Mouse (Mus musculus) embryonic facial prominence, embryonic 15.5 days (tissue): ENCODE results near the gene Zfp963. TPM values are rescaled to one million over a fixed set of nuclear protein-coding genes. Genes with fewer than 3 reads are reported as not detected.

Experiments
- ATAC-seq: fragments of 200-750 bp; cut with Nextera tagmentation; 2 replicates; pipeline ENCODE4 v1.8.0; 2017; ENCODE audit warnings: low read depth, moderate TSS enrichment; ENCODE audit not compliant: insufficient number of reproducible peaks, low FRiP score, low TSS enrichment
- H3K27ac ChIP-seq: fragments of 300-500 bp; sonication (generic); replicated peaks from 2 replicates; pipeline ENCODE4 v1.5.1; 2015; ENCODE audit warnings: mild to moderate bottlenecking, inconsistent platforms
- H3K27me3 ChIP-seq: fragments of 300-500 bp; sonication (generic); 2 replicates; pipeline ENCODE4 v1.6.1; 2015; ENCODE audit warnings: inconsistent platforms
- H3K36me3 ChIP-seq: fragments of 300-500 bp; sonication (generic); 2 replicates; pipeline ENCODE4 v1.6.1; 2015; ENCODE audit warnings: mild to moderate bottlenecking, inconsistent platforms
- H3K4me1 ChIP-seq: fragments of 300-500 bp; sonication (generic); 2 replicates; pipeline ENCODE4 v1.6.1; 2015; ENCODE audit warnings: inconsistent platforms
- H3K4me2 ChIP-seq: fragments of 300-500 bp; sonication (generic); replicated peaks from 2 replicates; pipeline ENCODE4 v1.6.1; 2015; ENCODE audit warnings: mild to moderate bottlenecking, inconsistent platforms
- H3K4me3 ChIP-seq: fragments of 300-500 bp; sonication (generic); replicated peaks from 2 replicates; pipeline ENCODE4 v1.5.1; 2015; ENCODE audit warnings: mild to moderate bottlenecking, inconsistent platforms
- H3K9ac ChIP-seq: fragments of 300-500 bp; sonication (generic); 2 replicates; pipeline ENCODE4 v1.6.1; 2015; ENCODE audit warnings: inconsistent platforms
- H3K9me3 ChIP-seq: fragments of 300-500 bp; sonication (generic); replicated peaks from 2 replicates; pipeline ENCODE4 v1.6.1; 2016; ENCODE audit warnings: inconsistent platforms
- WGBS: fragments of 180-500 bp; shearing (Covaris S2); methylation state at CpG from one replicate; pipeline ENCODE4 v1.1.7; 2015; 5-methylcytosine and 5-hydroxymethylcytosine counted together
- polyA plus RNA-seq: library from polyadenylated mRNA; unstranded; fragments of >200 nt; fragmentation: Nextera tagmentation; extraction: Ambion mirVana; gene quantifications from 2 replicates; pipeline ENCODE4 v1.2.1, GENCODE M21; 2015

The Zfp963 gene
- polyA plus RNA-seq, 1 experiment from 2014 or later, result 7.0 TPM

DNA sequence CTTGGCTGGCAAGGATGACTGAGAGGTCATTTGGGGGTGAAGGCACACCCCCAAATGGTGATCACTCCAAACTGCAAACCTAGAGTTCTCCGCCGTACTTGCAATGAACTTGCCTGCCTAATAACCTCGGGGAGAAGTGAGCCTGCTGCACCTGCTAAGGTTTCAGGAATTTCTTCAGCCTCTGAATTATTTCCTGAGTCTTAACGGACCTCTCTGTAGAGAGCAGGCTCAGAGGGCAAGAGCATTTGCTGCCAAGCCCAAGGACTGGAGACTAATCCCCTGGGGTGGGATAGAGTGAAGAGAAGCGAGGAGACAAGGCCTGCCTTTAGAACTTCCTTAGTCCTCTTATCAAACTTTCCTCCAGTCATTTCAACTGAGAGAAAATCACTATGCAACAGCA, 40.0 kb upstream of the Zfp963 start:
- 58% methylated on average over 5 of the region's 5 CpGs for WGBS
- H3K4me1 ChIP-seq, result peaks cover 25% of the 10 kb centered on the region
- no peak overlapping the region for H3K9ac ChIP-seq
- no peaks in the 10 kb centered on the region for H3K27me3 ChIP-seq
- H3K27ac ChIP-seq, result peak overlapping the region; percentile 89; the same call in 1 of the 2 replicates
- peak overlapping the region; percentile 100; the same call in 1 of the 2 replicates for H3K4me3 ChIP-seq
- no peak overlapping the region for H3K4me2 ChIP-seq
- H3K36me3 ChIP-seq, result peaks cover 11% of the 10 kb centered on the region
- no peak for ATAC-seq
- no peaks in the 10 kb centered on the region for H3K9me3 ChIP-seq

DNA sequence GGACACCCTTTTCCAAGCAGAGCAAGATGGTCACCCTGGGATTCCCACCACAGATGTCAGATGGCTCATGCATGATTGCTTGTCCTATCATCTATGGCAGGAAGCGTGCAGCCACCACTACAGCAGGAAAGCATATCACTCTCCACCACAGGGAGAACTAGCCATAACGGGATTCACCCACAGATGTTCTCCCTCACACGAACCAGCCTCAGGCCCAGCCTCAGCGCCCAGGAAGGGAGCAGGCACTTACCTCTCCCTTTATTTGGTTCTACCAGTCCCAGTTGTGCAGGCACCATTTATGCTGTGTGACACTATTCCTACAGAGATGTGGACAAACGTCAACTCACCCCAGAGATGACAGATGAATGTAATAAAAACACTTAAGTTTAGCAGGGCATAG, 39.3 kb upstream of the Zfp963 start:
- no peak for ATAC-seq
- Histone ChIP-seq H3K9me3 (no peaks in the 10 kb centered on the region), H3K36me3 (peaks cover 5% of the 10 kb centered on the region; the same call in 1 of the 2 replicates), H3K4me1 (peaks cover 25% of the 10 kb centered on the region), H3K4me3 (no peak overlapping the region), H3K27me3 (no peaks in the 10 kb centered on the region), H3K4me2 (no peak overlapping the region), H3K27ac (no peak overlapping the region), H3K9ac (no peak overlapping the region)
- 89% methylated on average over 5 of the region's 5 CpGs for WGBS

DNA sequence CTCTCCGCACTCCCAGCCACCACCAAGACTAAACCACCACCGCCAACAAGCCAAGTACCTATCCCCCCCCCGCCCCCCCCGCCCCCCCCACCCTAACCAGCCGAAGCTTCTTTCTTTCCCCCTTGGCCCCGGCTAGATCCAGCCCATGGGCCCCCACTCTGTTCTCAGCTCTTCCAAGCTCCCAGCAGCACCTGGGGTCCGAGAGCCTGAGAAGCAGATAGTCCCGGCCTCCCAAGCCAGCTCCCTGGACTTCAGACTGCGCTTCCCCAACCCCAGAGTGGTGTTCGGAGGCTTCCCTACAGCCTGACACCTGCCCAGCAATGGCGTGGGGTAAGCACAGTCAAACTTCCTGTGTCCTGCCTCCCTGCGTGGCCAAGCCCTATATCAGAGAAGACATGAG, 27.3 kb upstream of the Zfp963 start:
- Histone ChIP-seq H3K9ac (no peak overlapping the region), H3K9me3 (no peaks in the 10 kb centered on the region), H3K4me2 (no peak overlapping the region), H3K36me3 (no peaks in the 10 kb centered on the region), H3K4me3 (no peak overlapping the region), H3K27ac (no peak overlapping the region), H3K4me1 (peaks cover 12% of the 10 kb centered on the region), H3K27me3 (no peaks in the 10 kb centered on the region)
- ATAC-seq, result no peak
- WGBS, result 67% methylated on average over 8 of the region's 12 CpGs

DNA sequence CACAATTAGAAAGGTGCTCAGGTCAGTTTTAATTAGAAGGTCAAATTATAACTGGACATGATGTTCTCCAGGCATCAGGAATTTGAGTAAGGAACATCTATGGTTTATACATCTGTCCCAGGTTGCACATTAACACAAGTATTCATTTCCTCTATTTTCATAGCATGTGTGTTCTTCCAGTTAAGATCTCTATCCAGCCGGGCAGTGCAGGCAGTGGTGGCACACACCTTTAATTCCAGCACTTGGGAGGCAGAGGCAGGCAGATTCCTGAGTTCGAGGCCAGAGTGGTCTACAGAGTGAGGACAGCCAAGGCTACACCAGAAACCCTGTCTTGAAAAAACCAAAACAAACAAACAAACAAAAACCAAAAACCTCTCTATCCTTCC, 25.4 kb upstream of the Zfp963 start:
- no peak for ATAC-seq
- Histone ChIP-seq H3K9me3 (no peaks in the 10 kb centered on the region), H3K4me1 (peaks cover 16% of the 10 kb centered on the region), H3K36me3 (peaks cover 4% of the 10 kb centered on the region; the same call in 1 of the 2 replicates), H3K27ac (peak overlapping the region; percentile 100; the same call in 1 of the 2 replicates), H3K27me3 (no peaks in the 10 kb centered on the region), H3K4me2 (peak overlapping the region; percentile 54; the same call in 1 of the 2 replicates), H3K9ac (no peak overlapping the region), H3K4me3 (peak overlapping the region; percentile 88)
- WGBS, result 49% methylated on average over 2 of the region's 2 CpGs

DNA sequence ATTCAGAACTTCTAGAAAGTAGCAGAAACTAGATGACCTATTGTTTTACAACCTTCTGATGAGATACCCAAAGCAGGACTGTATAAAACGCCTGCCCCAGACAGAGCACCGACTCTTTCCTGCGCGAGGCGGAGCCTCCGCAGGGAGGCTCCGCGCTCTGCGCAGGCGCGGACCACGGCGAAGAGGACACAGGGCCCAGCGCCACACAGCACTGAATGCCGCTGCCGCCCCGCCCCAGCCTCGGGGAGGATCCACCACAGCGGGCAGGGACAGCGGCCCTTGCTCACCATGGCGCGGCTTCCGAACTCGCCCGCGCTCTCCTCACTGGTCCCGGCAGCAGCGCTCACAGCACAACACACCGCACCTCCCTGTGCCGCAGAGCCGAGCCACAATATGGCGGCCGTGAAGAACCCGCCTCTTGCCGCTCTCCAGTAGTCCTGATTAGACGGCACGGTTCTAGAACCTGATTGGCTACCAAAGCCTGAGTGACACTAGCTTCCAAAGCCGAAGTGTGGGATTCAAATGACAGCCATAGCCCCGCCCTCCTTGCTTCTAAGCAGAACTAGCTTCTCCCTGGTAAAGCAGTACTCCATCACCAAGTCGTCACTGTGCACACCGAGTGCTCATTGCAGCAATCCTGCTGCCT, 24.9 kb upstream of the Zfp963 start, which contains the start of gene Gm20422:
Gene Gm20422, minus strand, starts transcription at position 384 of the 646 bp plus-strand sequence.
- under 1% methylated on average over 41 of the region's 41 CpGs for WGBS
- Histone ChIP-seq H3K27me3 (no peaks in the 10 kb centered on the region), H3K9me3 (no peaks in the 10 kb centered on the region), H3K4me2 (peak within 1 kb of the TSS; percentile 54), H3K36me3 (peaks cover 8% of the 10 kb centered on the region), H3K4me1 (peaks cover 16% of the 10 kb centered on the region), H3K27ac (peak within 1 kb of the TSS; percentile 100), H3K4me3 (peak within 1 kb of the TSS; percentile 88), H3K9ac (peak within 1 kb of the TSS; percentile 99)
- peak; percentile 99 for ATAC-seq

DNA sequence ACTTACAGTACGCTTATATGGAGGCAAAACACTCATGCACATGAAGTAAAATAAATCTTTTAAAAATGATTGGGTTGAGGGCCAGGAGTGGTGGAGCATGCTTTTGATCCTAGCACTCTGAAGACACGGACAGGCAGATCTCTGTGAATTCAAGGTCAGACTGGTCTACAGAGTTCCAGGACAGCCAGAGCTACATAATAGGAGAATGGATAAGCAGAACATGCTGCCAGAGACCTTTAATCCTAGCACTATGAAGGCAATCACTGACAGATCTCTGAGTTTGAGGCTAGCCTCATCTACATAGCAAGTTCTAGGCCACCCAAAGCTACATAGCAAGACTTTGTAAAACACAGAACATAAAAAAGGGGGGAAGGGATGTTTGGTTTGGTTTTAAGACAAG, 22.3 kb upstream of the Zfp963 start:
- WGBS, result 85% methylated on average over 2 of the region's 2 CpGs
- Histone ChIP-seq H3K27ac (no peak overlapping the region), H3K4me2 (no peak overlapping the region)

DNA sequence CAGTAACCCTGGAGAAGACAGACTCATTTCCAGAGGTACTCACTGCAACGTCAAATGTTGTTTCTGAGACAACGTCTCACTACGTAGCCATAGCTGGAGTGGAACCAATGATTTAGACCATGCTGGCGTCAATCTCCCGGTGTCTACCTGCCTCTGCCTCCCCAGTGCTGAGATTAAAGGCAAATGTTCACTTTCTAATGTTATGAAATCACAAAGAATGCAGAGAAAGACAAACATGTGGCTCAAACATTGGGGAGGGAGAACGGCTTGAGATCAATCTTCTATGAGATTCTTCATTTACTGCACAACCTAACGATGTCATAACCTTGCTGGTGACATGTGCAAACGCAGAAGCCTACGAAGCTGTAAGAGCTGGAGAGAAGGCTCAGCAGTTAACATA, 21.5 kb upstream of the Zfp963 start:
- H3K27me3 ChIP-seq, result no peaks in the 10 kb centered on the region
- 77% methylated on average over 9 of the region's 9 CpGs for WGBS
- H3K4me2 ChIP-seq, result no peak overlapping the region
- H3K9me3 ChIP-seq, result 0 out of 2 replicates have a peak, but pooled peaks cover 9% of the 10 kb centered on the region
- H3K27ac ChIP-seq, result no peak overlapping the region
- peaks cover 41% of the 10 kb centered on the region for H3K36me3 ChIP-seq
- H3K4me1 ChIP-seq, result peaks cover 16% of the 10 kb centered on the region
- H3K9ac ChIP-seq, result no peak overlapping the region
- no peak for ATAC-seq
- no peak overlapping the region for H3K4me3 ChIP-seq

More for the DNA sequence above, 22.3 kb upstream of the Zfp963 start:
- Histone ChIP-seq H3K9ac (no peak overlapping the region), H3K4me1 (peaks cover 16% of the 10 kb centered on the region), H3K9me3 (0 out of 2 replicates have a peak, but pooled peaks cover 2% of the 10 kb centered on the region), H3K4me3 (no peak overlapping the region), H3K36me3 (peaks cover 33% of the 10 kb centered on the region), H3K27me3 (no peaks in the 10 kb centered on the region)
- no peak for ATAC-seq

DNA sequence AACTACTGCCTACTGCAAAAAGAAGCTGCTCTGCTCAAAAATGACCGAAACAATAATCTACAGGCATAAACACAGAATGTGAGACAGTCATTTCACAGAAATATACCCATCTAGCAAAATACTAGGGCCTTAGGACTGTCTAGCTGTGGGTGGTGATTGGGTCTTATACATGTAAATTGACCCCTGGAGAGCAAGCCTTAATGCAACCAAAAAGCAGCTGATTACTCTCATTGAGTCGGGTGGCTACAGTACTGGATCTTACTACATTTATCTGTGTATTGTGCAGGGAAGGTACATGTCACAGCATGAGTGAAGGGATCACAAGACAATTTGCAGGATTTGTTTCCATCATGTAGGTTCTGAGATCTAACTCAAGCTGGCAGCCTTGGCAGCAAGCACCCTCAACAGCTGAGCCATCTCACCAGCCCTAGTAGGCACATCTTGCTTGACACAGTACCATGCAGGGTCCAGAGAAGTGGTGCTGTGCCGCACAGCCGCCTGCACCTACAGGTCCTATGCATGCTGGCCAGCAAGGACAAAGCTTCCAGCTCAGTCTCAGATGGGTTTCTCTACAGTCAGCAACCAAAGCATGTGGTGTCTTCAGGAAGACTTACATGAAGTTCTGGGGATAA, 12.2 kb upstream of the Zfp963 start:
- Histone ChIP-seq H3K27ac (no peak overlapping the region), H3K9me3 (0 out of 2 replicates have a peak, but pooled peaks cover 12% of the 10 kb centered on the region), H3K4me1 (no peaks in the 10 kb centered on the region), H3K36me3 (peaks cover 62% of the 10 kb centered on the region), H3K27me3 (no peaks in the 10 kb centered on the region), H3K9ac (no peak overlapping the region), H3K4me2 (no peak overlapping the region), H3K4me3 (no peak overlapping the region)
- WGBS, result 86% methylated on average over 4 of the region's 4 CpGs
- no peak for ATAC-seq

DNA sequence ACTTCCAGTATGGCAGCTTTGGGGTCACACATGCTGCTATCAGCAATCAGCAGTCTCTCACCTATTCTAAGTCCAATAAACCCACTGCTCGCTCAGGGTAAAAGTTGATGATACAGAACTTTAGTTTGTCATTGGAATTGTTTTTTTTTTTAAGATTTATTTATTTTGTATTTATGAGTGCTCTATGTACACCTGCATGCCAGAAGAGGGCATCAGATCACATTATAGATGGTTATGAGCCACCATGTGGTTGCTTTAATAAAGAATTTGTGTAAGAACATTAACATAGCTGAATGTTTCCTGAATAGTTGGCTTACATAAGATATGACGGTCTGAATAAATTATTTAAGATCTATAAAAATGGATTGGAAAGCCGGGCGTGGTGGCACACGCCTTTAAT, 8.5 kb upstream of the Zfp963 start:
- no peak overlapping the region for H3K9ac ChIP-seq
- no peaks in the 10 kb centered on the region for H3K27me3 ChIP-seq
- no peak overlapping the region for H3K27ac ChIP-seq
- WGBS, result 94% methylated on average over 5 of the region's 5 CpGs
- no peak overlapping the region for H3K4me2 ChIP-seq
- peaks cover 36% of the 10 kb centered on the region for H3K36me3 ChIP-seq
- H3K4me1 ChIP-seq, result no peaks in the 10 kb centered on the region
- H3K4me3 ChIP-seq, result no peak overlapping the region
- no peaks in the 10 kb centered on the region for H3K9me3 ChIP-seq
- no peak for ATAC-seq

DNA sequence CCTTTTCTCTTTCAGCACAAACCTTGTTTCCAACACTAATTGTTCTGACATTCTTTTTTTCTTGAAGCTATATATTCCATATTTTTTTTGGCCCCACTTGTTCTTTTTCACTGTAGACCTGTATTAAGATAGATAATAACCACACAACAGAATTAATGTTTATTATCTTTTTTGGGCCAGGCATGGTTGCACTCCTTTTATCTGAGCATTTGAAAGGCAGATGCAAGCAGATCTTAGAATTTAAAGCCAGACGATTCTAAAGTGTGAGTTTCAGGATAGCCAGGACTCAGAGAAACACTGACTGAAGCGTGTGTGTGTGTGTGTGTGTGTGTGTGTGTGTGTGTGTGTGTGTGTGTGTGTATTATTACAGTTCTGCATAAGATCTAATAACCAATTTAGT, 2.7 kb upstream of the Zfp963 start:
- H3K4me1 ChIP-seq, result peaks cover 11% of the 10 kb centered on the region
- no peaks in the 10 kb centered on the region for H3K27me3 ChIP-seq
- 84% methylated on average over 2 of the region's 2 CpGs for WGBS
- H3K36me3 ChIP-seq, result peaks cover 10% of the 10 kb centered on the region; the same call in 1 of the 2 replicates
- no peaks in the 10 kb centered on the region for H3K9me3 ChIP-seq
- no peak overlapping the region for H3K27ac ChIP-seq
- ATAC-seq, result no peak
- no peak overlapping the region for H3K4me3 ChIP-seq
- no peak overlapping the region for H3K4me2 ChIP-seq
- no peak overlapping the region for H3K9ac ChIP-seq

DNA sequence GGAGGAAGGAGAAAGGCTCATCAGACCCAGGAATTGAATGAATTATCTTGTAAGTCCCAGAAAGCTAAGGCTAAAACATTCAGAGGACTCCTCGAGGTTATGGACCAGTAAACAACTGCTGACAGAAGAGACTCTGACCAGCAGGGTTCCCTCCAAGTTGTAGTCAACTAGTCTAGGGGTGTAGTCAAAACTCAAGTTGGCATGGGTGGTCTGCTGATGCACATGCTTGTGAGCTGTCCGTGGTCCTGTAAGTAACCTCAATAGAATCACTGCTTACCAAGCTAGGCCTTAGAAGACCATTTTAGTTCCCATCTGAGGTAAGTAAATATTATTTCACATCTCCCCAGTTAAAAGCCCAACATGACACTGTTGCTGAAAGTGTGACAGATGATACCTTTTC, 8.5 kb downstream of the Zfp963 start:
- no peaks in the 10 kb centered on the region for H3K4me1 ChIP-seq
- ATAC-seq, result no peak
- no peaks in the 10 kb centered on the region for H3K27me3 ChIP-seq
- no peaks in the 10 kb centered on the region for H3K9me3 ChIP-seq
- WGBS, result 83% methylated on average over 2 of the region's 2 CpGs
- no peak overlapping the region for H3K9ac ChIP-seq
- peaks cover 20% of the 10 kb centered on the region for H3K36me3 ChIP-seq
- no peak overlapping the region for H3K4me3 ChIP-seq
- no peak overlapping the region for H3K27ac ChIP-seq
- H3K4me2 ChIP-seq, result no peak overlapping the region
